Mouse (Mus musculus) midbrain, embryonic 15.5 days (tissue): ENCODE data around the gene Pik3cd. TPM values are rescaled to one million over a fixed set of nuclear protein-coding genes. Genes with fewer than 3 reads are reported as not detected.

ENCODE experiments used
- ATAC-seq: fragments of 200-750 bp; cut with Nextera tagmentation; replicated peaks from 2 replicates; pipeline ENCODE4 v1.8.0; 2017; ENCODE audit warnings: moderate TSS enrichment
- H3K27ac ChIP-seq: fragments of 300-500 bp; sonication (generic); 2 replicates; pipeline ENCODE4 v1.5.1; 2015; ENCODE audit warnings: mild to moderate bottlenecking, inconsistent platforms
- H3K27me3 ChIP-seq: fragments of 300-500 bp; sonication (generic); replicated peaks from 2 replicates; pipeline ENCODE4 v1.6.1; 2015; ENCODE audit warnings: inconsistent platforms
- H3K36me3 ChIP-seq: fragments of 300-500 bp; sonication (generic); replicated peaks from 2 replicates; pipeline ENCODE4 v1.6.1; 2015; ENCODE audit warnings: inconsistent platforms
- H3K4me1 ChIP-seq: fragments of 300-500 bp; sonication (generic); 2 replicates; pipeline ENCODE4 v1.6.1; 2015; ENCODE audit warnings: inconsistent platforms
- H3K4me2 ChIP-seq: fragments of 300-500 bp; sonication (generic); 2 replicates; pipeline ENCODE4 v1.6.1; 2015; ENCODE audit warnings: inconsistent platforms, mild to moderate bottlenecking, moderate library complexity
- H3K4me3 ChIP-seq: fragments of 300-500 bp; sonication (generic); 2 replicates; pipeline ENCODE4 v1.5.1; 2015; ENCODE audit warnings: mild to moderate bottlenecking, inconsistent platforms
- H3K9ac ChIP-seq: fragments of 300-500 bp; sonication (generic); 2 replicates; pipeline ENCODE4 v1.6.1; 2015; ENCODE audit warnings: mild to moderate bottlenecking, inconsistent platforms
- H3K9me3 ChIP-seq: fragments of 300-500 bp; sonication (generic); 2 replicates; pipeline ENCODE4 v1.6.1; 2016; ENCODE audit warnings: inconsistent platforms
- WGBS: fragments of 180-500 bp; shearing (Covaris S2); methylation state at CpG from one replicate; pipeline ENCODE4 v1.1.7; 2015; ENCODE audit warnings: mixed read lengths; 5-methylcytosine and 5-hydroxymethylcytosine counted together
- polyA plus RNA-seq: library from polyadenylated mRNA; unstranded; fragments of >200 nt; fragmentation: Nextera tagmentation; extraction: Ambion mirVana; gene quantifications from 2 replicates; pipeline ENCODE4 v1.2.1, GENCODE M21; 2015

The Pik3cd gene
- polyA plus RNA-seq, 1 experiment from 2014 or later: 15.5 TPM

- H3K4me3 ChIP-seq: no peak overlapping the region
- no peak overlapping the region for H3K4me2 ChIP-seq
- H3K9me3 ChIP-seq: no peaks in the 10 kb centered on the region
- H3K9ac ChIP-seq: no peak overlapping the region
- peaks cover 39% of the 10 kb centered on the region for H3K36me3 ChIP-seq
- 74% methylated on average over 24 of the region's 24 CpGs for WGBS
- H3K27ac ChIP-seq: no peak overlapping the region
- no peaks in the 10 kb centered on the region for H3K27me3 ChIP-seq
- ATAC-seq: no peak
- peaks cover 20% of the 10 kb centered on the region for H3K4me1 ChIP-seq
Measured at GRCm38 (mm10) chr4:149722104-149723020, 20.0 kb upstream of the Pik3cd start.

- ATAC-seq: no peak
- no peak overlapping the region for H3K27ac ChIP-seq
- H3K4me2 ChIP-seq: no peak overlapping the region
- peaks cover 20% of the 10 kb centered on the region for H3K4me1 ChIP-seq
- no peak overlapping the region for H3K4me3 ChIP-seq
- WGBS: 88% methylated on average over 8 of the region's 8 CpGs
- no peaks in the 10 kb centered on the region for H3K27me3 ChIP-seq
- peaks cover 42% of the 10 kb centered on the region for H3K36me3 ChIP-seq
- H3K9ac ChIP-seq: no peak overlapping the region
- H3K9me3 ChIP-seq: no peaks in the 10 kb centered on the region
Measured at GRCm38 (mm10) chr4:149721163-149721562, 18.8 kb upstream of the Pik3cd start.

GRCm38 (mm10) chr4:149719686-149720085, 17.3 kb upstream of the Pik3cd start:
- 87% methylated on average over 6 of the region's 6 CpGs for WGBS
- Histone ChIP-seq H3K36me3 (peaks cover 50% of the 10 kb centered on the region; the same call in 1 of the 2 replicates), H3K9ac (no peak overlapping the region), H3K9me3 (no peaks in the 10 kb centered on the region), H3K4me3 (no peak overlapping the region), H3K4me2 (no peak overlapping the region), H3K27me3 (no peaks in the 10 kb centered on the region), H3K27ac (no peak overlapping the region), H3K4me1 (peaks cover 10% of the 10 kb centered on the region)
- no peak for ATAC-seq

GRCm38 (mm10) chr4:149714542-149714941, 12.2 kb upstream of the Pik3cd start:
- Histone ChIP-seq H3K27me3 (no peaks in the 10 kb centered on the region), H3K36me3 (peaks cover 41% of the 10 kb centered on the region; the same call in 1 of the 2 replicates), H3K4me2 (no peak overlapping the region), H3K27ac (no peak overlapping the region), H3K9me3 (no peaks in the 10 kb centered on the region), H3K4me3 (no peak overlapping the region), H3K4me1 (no peaks in the 10 kb centered on the region), H3K9ac (no peak overlapping the region)
- ATAC-seq: no peak
- 84% methylated on average over 3 of the region's 3 CpGs for WGBS

- peaks cover 18% of the 10 kb centered on the region; the same call in 1 of the 2 replicates for H3K36me3 ChIP-seq
- 22% methylated on average over 7 of the region's 7 CpGs for WGBS
- no peak overlapping the region for H3K4me3 ChIP-seq
- no peak overlapping the region for H3K9ac ChIP-seq
- ATAC-seq: no peak
- H3K27me3 ChIP-seq: no peaks in the 10 kb centered on the region
- no peaks in the 10 kb centered on the region for H3K9me3 ChIP-seq
- no peak overlapping the region for H3K4me2 ChIP-seq
- H3K4me1 ChIP-seq: no peaks in the 10 kb centered on the region
- no peak overlapping the region for H3K27ac ChIP-seq
Measured at GRCm38 (mm10) chr4:149711955-149712354, 9.6 kb upstream of the Pik3cd start.

GRCm38 (mm10) chr4:149711485-149711884, 9.1 kb upstream of the Pik3cd start:
- no peak overlapping the region for H3K9ac ChIP-seq
- ATAC-seq: no peak

GRCm38 (mm10) chr4:149710510-149710909, 8.1 kb upstream of the Pik3cd start:
- Histone ChIP-seq H3K4me1 (no peaks in the 10 kb centered on the region), H3K4me2 (no peak overlapping the region), H3K4me3 (no peak overlapping the region), H3K9me3 (no peaks in the 10 kb centered on the region), H3K27me3 (no peaks in the 10 kb centered on the region), H3K9ac (no peak overlapping the region), H3K27ac (no peak overlapping the region), H3K36me3 (peaks cover 8% of the 10 kb centered on the region; the same call in 1 of the 2 replicates)
- 17% methylated on average over 5 of the region's 5 CpGs for WGBS
- ATAC-seq: peak; percentile 66

More at GRCm38 (mm10) chr4:149711485-149711884, 9.1 kb upstream of the Pik3cd start:
- H3K4me3 ChIP-seq: no peak overlapping the region
- no peak overlapping the region for H3K4me2 ChIP-seq
- H3K4me1 ChIP-seq: no peaks in the 10 kb centered on the region
- peaks cover 14% of the 10 kb centered on the region; the same call in 1 of the 2 replicates for H3K36me3 ChIP-seq
- H3K9me3 ChIP-seq: no peaks in the 10 kb centered on the region
- WGBS: 93% methylated on average over 5 of the region's 5 CpGs
- H3K27ac ChIP-seq: no peak overlapping the region
- H3K27me3 ChIP-seq: no peaks in the 10 kb centered on the region

- no peaks in the 10 kb centered on the region for H3K9me3 ChIP-seq
- no peaks in the 10 kb centered on the region for H3K4me1 ChIP-seq
- no peak overlapping the region for H3K27ac ChIP-seq
- no peak overlapping the region for H3K4me2 ChIP-seq
- H3K27me3 ChIP-seq: no peaks in the 10 kb centered on the region
- 88% methylated on average over 8 of the region's 8 CpGs for WGBS
- no peak overlapping the region for H3K9ac ChIP-seq
- no peak overlapping the region for H3K4me3 ChIP-seq
- ATAC-seq: no peak
- no peaks in the 10 kb centered on the region for H3K36me3 ChIP-seq
Measured at GRCm38 (mm10) chr4:149705941-149706340, 3.6 kb upstream of the Pik3cd start.

GRCm38 (mm10) chr4:149705298-149705697, 2.9 kb upstream of the Pik3cd start:
- Histone ChIP-seq H3K27me3 (no peaks in the 10 kb centered on the region), H3K36me3 (no peaks in the 10 kb centered on the region), H3K4me3 (no peak overlapping the region), H3K27ac (no peak overlapping the region), H3K9ac (no peak overlapping the region), H3K9me3 (no peaks in the 10 kb centered on the region), H3K4me1 (no peaks in the 10 kb centered on the region), H3K4me2 (no peak overlapping the region)
- no peak for ATAC-seq
- 77% methylated on average over 7 of the region's 7 CpGs for WGBS

- H3K4me3 ChIP-seq: no peak overlapping the region
- H3K4me1 ChIP-seq: peaks cover 11% of the 10 kb centered on the region
- H3K27me3 ChIP-seq: peaks cover 27% of the 10 kb centered on the region
- H3K4me2 ChIP-seq: no peak overlapping the region
- no peak overlapping the region for H3K9ac ChIP-seq
- no peak for ATAC-seq
- 65% methylated on average over 18 of the region's 18 CpGs for WGBS
- H3K36me3 ChIP-seq: no peaks in the 10 kb centered on the region
- H3K9me3 ChIP-seq: no peaks in the 10 kb centered on the region
- H3K27ac ChIP-seq: no peak overlapping the region
Measured at GRCm38 (mm10) chr4:149701426-149702209, 753 bp downstream of the Pik3cd start.

- no peaks in the 10 kb centered on the region for H3K36me3 ChIP-seq
- no peaks in the 10 kb centered on the region for H3K9me3 ChIP-seq
- H3K27me3 ChIP-seq: peaks cover 27% of the 10 kb centered on the region
- WGBS: 80% methylated on average over 4 of the region's 4 CpGs
- peaks cover 14% of the 10 kb centered on the region for H3K4me1 ChIP-seq
- no peak for ATAC-seq
- no peak overlapping the region for H3K4me3 ChIP-seq
- no peak overlapping the region for H3K27ac ChIP-seq
- H3K9ac ChIP-seq: no peak overlapping the region
- H3K4me2 ChIP-seq: no peak overlapping the region
Measured at GRCm38 (mm10) chr4:149699953-149700352, 2.4 kb downstream of the Pik3cd start.

GRCm38 (mm10) chr4:149698197-149698821, 4.1 kb downstream of the Pik3cd start:
- ATAC-seq: peak; percentile 70; the same call in 1 of the 2 replicates
- H3K4me2 ChIP-seq: peak overlapping the region; percentile 68

More at GRCm38 (mm10) chr4:149698197-149698821, 4.1 kb downstream of the Pik3cd start:
- WGBS: under 1% methylated on average over 33 of the region's 35 CpGs
- Histone ChIP-seq H3K9ac (peak overlapping the region; percentile 17), H3K27ac (no peak overlapping the region), H3K27me3 (peaks cover 27% of the 10 kb centered on the region), H3K9me3 (no peaks in the 10 kb centered on the region), H3K36me3 (no peaks in the 10 kb centered on the region), H3K4me1 (peaks cover 14% of the 10 kb centered on the region), H3K4me3 (peak overlapping the region; percentile 36)
